Mouse (Mus musculus) embryonic fibroblast, embryonic 13.5 days (primary cell): ENCODE measurements around the gene AI464131.

Experiments used
- CTCF ChIP-seq: IDR thresholded peaks from 2 replicates; pipeline ENCODE4 v1.5.1; 2011; ENCODE audit warnings: mild to moderate bottlenecking, control low read depth, low read length, moderate library complexity, borderline replicate concordance; ENCODE audit not compliant: insufficient read depth
- POLR2A ChIP-seq: IDR thresholded peaks from 2 replicates; pipeline ENCODE4 v1.6.1; 2011; ENCODE audit warnings: low read depth, mild to moderate bottlenecking, control low read depth, low read length, moderate library complexity

DNA sequence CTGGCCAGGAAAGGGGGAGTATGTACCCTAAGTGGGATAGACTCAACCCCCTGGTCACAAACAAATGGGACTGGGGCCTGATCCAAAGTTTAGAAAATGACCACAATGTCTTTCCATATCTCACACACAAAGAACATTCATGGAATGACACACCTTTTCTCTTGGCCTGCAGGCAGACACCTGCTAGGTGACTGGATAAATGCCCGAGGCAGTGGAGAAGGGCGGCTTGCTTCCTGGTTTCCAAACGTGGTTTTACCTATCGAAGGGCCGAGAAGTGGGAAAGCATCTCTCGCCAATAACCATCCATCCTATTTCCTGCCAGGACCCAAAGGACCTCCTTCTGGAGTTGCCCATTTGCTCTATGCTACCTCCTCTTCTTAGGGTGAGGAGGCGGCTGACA lies 9.9 kb downstream of the AI464131 start:
- no peak for TF ChIP-seq CTCF
- TF ChIP-seq POLR2A = no peak
